Mouse (Mus musculus) cortical plate, adult 2 months (tissue): ENCODE measurements at regions not wholly inside any gene's neighbourhood (a gene's known extent, or its start where the extent isn't known, plus 50 kb on each side); places are given as distances from the start of the nearest gene placed in this dataset.

Source experiments
- CTCF ChIP-seq: fragments of 200-500 bp; IDR thresholded peaks from 2 replicates; pipeline ENCODE4 v1.5.1; 2011; ENCODE audit warnings: mild to moderate bottlenecking, control low read depth, low read length; ENCODE audit not compliant: insufficient read depth; ENCODE audit errors: extremely low read depth
- POLR2A ChIP-seq: fragments of 200-500 bp; IDR thresholded peaks from 2 replicates; pipeline ENCODE4 v1.6.1; 2011; ENCODE audit warnings: mild to moderate bottlenecking, low read length, control low read depth; ENCODE audit not compliant: insufficient read depth; ENCODE audit errors: extremely low read depth

GRCm38 (mm10) chr2:148571616-148572015 is 100.8 kb upstream of the Nxt1 start:
- no peak for TF ChIP-seq CTCF
- TF ChIP-seq POLR2A, result no peak
